Mouse (Mus musculus) adrenal gland (tissue): ENCODE data around the gene Slc2a1.

Source experiments
- intact Hi-C: fragments of 180-260 bp; cut with DNase I; formaldehyde crosslinking; loops from one replicate; pipeline ENCODE4 v1.15.1; 2025

The Slc2a1 gene

DNA sequence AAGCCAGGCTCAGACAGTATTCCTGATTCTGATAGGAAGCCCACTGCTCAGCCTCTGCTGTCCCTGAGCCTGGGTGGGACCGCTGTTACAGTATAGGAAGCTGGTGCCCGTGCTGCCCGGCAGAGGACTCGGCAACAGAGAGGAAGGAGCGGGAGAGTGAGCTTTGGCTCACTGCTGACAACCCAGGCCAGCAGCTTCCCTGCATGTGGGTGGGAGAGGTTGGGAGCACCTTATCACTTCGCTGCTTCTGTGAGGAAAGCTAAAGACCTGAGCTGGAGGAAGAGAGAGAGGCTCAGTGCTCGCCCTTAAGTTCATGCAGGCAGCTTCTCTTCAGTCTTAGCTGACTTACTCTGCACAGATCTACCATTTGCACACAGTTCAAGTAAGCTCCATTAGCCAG is 20.0 kb downstream of the Slc2a1 start:
- intact Hi-C loops: no loop called here

DNA sequence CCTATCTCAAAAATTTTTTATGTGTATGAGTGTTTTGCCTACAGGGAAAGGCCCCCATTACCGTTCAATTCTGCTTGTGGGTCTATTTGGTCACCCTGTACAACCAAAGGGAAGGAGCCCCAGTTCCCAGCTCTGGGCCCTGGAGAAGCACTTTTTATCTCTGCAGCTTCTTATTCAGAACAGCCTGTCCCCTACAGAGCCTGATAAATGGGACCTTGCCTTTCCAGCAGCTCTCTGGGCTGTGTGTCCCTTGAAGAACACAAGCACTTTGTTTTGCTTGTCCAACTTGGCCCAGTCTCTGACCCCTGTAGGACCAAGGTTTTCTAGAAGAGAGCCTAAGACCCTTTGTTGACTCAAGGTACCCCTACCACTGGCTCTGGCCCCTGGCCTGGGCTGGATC is 20.6 kb downstream of the Slc2a1 start:
- intact Hi-C loops: no loop called here

DNA sequence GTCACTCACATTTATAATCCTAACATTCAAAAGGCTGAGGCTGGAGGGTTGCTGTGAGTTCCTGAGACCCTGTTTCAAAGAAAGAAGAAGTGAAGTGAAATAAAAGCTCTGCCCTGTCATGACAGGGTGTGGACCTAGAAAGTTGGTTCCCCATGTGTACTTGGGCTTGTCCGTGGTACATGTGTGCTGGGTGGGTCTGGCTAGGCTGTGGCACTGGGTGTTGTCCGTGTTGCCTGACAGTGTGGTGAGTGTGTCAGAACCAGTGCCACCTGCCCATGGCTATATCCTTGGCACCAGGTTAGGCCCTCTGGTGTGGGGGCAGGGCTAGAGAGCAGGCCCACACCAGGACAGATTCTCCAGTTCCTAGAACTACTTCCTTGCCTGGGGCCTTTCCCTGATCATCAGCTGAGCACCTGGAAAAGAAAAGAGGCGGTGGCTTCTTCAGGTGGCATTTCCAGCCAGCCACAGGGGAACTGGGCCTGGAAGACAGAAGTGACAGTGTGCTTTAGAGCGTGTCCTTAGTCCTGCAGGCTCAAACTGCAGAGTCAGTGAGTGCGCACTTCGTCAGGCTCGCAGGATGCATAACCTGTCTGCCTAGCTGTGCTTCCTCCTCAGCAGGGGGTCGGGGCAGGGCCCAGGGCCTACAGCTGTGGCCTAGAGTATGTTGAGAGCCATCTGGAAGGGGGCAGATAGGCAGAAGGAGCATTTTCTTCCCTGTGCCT is 22.8 kb downstream of the Slc2a1 start:
- intact Hi-C loops: no loop called here

DNA sequence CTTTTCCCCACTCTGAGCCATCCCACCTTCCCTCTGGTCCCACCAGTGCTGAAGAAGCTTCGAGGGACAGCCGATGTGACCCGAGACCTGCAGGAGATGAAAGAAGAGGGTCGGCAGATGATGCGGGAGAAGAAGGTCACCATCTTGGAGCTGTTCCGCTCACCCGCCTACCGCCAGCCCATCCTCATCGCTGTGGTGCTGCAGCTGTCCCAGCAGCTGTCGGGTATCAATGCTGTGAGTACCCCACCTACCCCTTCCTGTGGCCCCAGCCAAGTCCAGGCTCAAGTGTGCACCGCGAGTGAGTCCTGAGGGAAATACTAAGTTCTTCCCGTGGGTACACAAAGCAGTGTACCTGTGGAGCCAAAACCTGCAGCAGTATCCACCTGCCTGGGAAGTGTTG is 24.8 kb downstream of the Slc2a1 start:
- intact Hi-C loops: no loop called here

DNA sequence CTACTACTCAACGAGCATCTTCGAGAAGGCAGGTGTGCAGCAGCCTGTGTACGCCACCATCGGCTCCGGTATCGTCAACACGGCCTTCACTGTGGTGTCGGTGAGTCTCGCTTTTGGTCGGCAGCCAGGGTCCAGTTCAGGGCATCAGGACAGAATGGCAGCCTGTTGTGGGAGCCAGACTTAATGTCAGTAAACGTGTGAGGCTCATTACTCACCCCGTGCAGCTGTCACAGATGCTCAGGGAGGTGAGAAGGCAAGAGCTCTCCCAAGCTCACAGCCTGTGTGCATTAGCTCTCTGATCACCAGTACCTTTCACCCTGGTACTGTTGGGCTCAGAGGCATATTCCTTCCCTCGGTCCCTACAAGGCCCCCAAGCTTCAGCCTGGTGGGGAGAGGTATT is 25.3 kb downstream of the Slc2a1 start:
- intact Hi-C loops: no loop called here

DNA sequence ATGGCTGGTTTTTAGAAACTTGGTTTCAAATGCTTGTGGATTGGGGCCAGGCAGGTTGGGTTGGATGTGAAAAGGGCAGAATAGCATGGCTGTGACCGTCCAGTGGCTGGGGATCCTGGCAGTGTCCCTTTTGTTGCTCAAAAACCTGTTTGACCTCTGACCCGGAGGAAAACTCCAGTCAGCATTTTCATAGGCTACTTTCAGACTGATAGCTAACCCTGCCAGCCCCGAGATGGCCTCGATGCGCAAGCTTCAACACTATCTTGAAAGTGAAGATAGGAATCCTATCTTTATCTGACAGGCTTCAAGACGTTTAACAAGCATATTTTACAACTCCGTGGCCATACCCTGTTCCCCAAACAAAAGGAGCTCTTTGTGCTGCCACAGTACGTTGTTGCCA is 28.8 kb downstream of the Slc2a1 start:
- intact Hi-C loops: no loop called here

DNA sequence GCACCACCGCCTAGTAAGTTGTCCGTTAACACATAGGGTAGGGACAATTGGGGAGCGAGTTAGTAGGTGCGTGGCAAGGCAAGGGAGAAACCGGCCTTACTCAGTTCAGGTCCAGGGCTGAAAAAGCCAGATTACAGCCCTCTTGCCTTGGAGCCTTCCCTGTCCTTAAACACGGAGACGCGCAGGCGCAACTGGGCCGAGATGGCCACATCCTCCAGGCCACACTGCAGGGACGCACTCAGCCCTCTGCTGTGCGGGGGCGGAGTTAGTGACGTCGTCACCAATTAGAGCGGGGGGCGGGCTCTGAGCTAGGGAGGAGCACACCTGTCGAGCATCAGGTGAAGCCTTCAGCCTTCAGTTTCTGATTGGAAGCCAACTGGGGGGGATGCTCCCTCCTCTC is 29.7 kb downstream of the Slc2a1 start:
- intact Hi-C loops: no loop called here

DNA sequence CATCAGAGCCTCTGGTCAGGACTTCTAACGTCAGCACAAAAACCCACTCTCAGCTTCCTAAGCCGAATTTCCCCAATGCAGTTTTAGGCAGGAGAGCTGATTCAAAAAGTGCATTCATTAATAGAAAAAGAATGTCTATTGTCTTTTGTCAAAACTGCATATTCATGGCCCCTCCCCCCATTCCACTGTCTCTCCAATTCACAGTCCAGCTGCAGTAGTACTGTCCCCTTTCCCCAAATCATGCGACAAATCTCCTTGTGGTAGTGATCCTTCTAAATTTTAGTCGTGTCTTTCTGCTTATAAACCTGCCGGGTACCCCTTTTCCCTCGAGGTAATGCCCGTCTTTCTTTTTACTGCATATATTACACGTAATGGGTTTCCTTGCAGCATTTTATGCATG is 30.3 kb downstream of the Slc2a1 start:
- intact Hi-C loops: no loop called here

DNA sequence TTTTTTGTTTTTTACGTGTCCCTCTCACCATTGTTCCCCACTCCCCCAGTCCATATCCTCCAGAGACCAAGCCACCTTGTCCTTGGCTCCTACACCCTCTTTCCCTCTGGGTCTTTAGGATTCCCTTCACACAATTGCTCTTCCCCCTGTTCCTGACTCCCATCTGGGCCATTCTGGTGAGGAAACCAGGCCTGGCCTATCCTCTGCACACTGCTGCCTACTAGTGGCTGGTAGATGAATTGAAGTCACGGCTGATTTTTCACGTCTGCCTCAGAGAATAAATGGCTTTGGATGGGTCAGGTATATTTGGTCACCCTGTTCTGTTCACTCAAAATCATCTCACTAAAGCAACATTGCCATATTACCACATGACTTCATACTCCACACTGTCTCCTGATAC is 31.6 kb downstream of the Slc2a1 start:
- intact Hi-C loops: loop anchor here (5.0 kb wide), 1 partner anchor 133 kb away; no protein-coding TSS in a partner anchor

DNA sequence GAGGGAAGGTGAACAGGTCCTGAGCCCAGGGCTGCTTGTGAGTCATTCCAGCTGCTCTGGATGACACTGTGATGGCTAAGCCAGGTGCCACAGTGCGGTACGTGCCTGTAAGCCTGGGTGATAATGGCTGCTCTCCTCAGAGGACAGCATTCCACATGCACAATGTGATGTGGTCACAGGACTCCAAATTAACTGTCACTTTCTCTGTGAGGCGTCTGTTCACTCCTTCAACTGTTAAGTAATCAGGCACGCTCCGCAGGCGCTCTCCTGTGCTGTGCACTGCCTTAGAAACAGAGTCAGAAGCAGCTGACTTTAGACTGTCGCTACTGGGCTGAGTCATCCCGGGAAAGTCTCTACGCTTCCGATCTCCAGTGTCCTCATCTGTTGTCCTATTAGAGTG is 32.7 kb downstream of the Slc2a1 start:
- intact Hi-C loops: loop anchor here (5.0 kb wide), 1 partner anchor 134 kb away; no protein-coding TSS in a partner anchor

DNA sequence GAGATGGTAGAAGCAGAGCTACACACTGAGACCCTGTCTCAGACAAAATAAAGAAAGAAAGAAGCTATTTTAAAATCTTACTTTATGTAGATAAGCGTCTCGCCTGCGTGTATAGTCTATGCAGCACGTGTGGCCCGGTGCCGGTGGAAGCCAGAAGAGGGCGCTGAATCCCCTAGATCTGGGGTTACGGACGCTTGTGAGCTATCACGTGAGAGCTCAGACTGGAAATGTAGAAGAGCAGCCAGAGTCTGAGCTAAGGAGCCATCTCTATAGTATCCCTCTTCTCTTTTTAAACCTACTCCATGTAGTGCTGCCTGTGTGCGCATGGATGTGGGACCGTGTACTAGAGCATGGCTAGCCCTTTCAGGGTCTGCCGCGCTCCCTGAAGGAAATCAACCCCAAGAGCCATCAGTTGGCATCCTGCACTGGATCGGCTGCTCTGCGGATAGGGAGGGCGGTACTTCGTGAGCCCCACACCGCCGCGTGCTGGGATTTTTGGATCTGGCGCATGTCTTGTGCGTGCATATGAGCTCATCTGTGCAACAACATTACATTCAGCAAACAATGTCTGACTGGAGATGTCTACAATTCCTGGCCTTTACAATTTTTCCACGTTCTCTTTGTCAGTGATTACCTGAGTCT is 33.8 kb downstream of the Slc2a1 start:
- intact Hi-C loops: loop anchor here (2.0 to 5.0 kb wide), 2 partner anchors 24 to 135 kb away; no protein-coding TSS in a partner anchor

DNA sequence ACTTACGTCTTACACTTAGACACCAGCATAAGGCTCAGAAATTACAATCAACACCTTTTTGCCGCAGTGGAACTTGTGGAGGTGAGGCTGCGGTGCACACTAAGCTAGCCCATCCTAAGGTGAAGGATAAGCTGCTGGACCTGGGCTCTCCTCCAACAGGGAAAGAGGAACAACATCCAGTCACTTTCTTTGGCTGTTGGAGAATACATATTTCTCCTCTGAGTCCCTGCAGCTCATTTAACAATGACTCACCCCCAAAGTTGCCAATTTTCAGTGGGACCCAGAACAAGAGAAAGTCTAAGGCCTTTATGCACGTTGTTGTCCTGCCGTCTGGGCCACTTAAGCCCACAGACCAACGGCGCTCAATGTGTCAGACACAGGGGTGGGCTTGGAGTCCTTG is 38.3 kb downstream of the Slc2a1 start:
- intact Hi-C loops: no loop called here

DNA sequence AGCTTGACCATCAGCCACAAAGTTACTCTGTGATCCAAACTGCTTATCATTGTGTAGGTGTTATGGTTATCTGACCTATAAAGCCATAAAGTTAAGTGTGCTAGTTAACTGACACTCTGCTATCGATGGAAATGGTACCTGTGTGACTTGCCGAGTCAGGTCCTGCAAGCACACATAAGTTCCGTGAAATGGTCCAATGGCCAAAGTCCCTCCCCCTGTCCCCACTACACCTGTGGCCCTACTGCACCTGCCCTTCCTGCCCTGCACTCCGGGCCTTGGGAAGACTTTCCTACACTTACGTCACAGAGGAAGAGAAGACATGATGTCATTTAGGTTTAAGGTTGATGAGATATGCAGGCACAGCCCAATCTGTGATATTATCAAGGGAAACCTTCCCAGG is 38.8 kb downstream of the Slc2a1 start:
- intact Hi-C loops: no loop called here

DNA sequence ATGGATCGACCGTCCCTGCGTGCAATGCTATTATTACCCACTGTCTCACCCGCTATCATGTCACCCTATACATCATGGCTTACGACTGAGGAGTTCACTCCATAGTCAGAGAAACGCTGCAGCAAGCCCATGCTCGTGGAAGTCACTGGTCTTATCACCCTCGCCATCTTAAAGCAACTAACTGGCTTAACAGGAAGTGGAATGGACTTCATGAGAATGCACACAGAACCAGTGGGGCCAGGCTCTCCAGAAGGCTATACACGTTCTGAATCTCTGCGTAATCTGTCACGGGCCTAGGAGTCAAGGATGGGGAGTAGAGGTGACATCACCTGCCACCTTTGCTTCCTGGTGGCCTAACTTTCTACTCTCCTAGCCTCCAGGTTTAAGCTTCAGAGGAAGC is 40.2 kb downstream of the Slc2a1 start:
- intact Hi-C loops: no loop called here

DNA sequence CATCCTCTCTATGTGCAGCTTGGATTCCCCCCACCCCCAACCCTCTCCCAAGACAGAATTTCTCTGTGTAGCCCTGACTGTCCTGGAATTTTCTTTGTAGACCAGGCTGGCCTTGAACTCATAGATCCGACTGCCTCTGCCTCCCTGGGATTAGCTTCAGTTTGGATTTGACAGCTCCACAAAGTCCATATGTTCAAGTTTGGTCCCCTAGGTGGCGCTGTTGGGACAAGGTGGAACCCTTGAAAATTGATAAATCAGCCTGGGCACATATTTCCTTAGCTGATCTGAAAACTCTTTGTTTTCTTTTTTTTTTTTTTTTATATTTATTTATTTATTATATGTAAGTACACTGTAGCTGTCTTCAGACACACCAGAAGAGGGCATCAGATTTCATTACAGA is 48.7 kb downstream of the Slc2a1 start:
- intact Hi-C loops: loop anchor here (5.0 kb wide), 1 partner anchor 50 kb away; no protein-coding TSS in a partner anchor

DNA sequence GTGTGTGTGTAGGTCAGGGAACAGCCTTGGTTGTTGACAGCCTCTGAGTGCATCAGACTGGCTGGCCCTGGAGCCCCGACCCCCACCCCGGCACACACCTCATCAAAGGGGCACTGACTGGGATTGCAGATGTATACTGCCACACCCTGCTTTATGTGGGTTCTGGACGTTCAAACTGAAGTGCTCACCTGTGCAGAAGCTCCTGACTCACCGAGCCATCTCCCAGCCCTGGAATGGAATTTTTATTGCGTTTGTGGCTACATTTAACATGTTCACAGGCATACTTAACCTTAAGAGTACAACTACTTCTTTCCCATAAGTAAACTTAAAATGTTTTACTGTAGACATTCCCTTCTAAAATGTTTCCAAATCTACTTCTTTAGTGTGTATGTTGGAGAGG is 49.4 kb downstream of the Slc2a1 start:
- intact Hi-C loops: loop anchor here (5.0 kb wide), 1 partner anchor 49 kb away; no protein-coding TSS in a partner anchor

DNA sequence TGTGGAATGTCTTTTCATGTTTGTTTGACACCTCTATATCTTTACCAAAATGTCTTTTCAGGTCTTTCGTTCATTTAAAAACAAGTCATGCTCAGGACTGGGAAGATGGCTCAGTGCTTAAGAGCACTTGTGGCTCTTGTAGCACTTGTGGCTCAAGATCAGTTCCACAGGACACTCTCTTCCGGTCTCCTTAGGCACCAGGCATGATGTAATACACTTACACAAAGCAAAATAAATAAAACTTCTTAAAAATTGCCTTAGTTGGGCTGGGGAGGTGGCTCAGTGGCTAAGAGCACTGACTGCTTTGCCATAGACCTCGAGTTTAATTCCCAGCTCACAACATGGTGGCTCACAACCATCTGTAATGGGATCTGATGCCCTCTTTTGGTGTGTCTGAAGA is 52.8 kb downstream of the Slc2a1 start:
- intact Hi-C loops: no loop called here

DNA sequence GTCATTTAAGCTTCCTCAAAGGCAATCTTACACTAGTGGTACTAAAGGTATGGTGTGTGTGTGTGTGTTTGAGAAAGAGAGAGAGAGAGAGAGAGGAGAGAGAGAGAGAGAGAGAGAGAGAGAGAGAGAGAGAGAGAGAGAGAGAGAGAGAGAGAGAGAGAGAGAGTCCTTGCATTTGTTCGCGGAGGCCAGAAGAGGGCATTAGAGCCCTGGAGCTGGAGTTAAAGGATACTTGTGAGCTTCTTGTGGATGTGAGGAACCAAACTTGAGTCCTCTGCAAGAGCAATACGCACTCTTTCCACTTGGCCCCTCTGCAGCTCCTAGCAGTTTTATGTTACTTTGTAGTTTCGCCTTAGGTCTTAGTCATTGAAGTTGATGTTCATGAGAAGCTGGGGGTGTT is 54.5 kb downstream of the Slc2a1 start:
- intact Hi-C loops: no loop called here

DNA sequence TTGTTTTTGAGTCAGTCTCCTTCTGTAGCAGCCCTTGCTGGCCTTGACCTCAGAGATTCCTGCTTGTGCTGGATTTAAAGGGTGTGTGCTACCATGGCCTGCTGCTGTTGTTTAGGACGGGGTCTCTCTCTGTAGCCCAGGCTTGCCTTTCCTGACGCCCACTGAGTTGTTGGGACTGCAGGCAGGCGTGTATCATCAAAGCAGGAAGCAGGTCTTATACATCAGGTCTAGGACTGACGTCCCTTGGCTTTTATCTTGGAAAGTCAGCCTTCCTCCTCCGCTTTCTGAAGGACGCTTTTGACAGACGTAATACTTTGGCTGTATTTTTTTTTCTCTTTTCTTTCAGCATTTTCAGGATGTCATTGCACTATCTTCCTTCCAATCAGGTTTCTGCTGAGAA is 57.4 kb downstream of the Slc2a1 start:
- intact Hi-C loops: loop anchor here (2.0 to 5.0 kb wide), 2 partner anchors 23 to 36 kb away; no protein-coding TSS in a partner anchor

DNA sequence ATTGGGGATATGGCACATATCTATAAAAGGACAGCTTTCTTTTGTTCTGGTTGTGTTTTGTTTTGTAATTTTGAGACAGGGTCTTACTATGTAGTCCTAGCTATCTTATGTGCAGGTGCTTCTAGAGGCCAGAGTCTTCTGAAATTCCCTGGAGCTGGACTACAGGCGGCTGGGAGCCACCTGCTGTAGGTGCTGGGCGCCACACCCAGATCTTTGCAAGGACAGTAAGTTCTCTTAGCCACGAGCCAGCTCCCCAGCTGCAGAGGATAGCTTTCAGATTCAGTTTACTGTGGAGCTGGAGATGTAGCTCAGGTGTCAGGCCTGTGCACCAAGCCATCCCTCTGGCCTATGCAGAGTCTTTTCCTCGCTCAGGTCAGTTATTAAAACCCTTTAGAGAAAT is 58.6 kb downstream of the Slc2a1 start:
- intact Hi-C loops: loop anchor here (1.0 to 5.0 kb wide), 3 partner anchors 24 to 162 kb away; no protein-coding TSS in a partner anchor

DNA sequence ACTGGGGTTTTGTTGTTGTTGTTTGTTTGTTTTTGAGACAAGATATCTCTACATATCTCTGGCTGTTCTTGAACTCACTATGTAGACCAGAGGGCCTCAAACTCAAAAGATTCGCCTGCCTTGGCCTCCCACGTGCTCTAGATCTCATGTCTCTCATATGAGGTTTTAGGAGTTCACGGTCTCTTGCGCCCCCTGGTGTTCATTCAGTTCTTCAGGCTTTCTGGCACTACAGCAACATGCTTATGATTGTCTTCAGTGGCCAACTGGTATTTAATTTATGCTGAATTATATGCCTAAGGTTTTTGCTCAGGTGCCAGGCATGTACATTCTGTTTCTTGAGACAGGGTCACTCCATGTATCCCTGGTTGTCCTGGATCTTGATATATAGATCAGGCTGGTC is 59.2 kb downstream of the Slc2a1 start:
- intact Hi-C loops: loop anchor here (1.0 to 5.0 kb wide), 3 partner anchors 25 to 162 kb away; no protein-coding TSS in a partner anchor

DNA sequence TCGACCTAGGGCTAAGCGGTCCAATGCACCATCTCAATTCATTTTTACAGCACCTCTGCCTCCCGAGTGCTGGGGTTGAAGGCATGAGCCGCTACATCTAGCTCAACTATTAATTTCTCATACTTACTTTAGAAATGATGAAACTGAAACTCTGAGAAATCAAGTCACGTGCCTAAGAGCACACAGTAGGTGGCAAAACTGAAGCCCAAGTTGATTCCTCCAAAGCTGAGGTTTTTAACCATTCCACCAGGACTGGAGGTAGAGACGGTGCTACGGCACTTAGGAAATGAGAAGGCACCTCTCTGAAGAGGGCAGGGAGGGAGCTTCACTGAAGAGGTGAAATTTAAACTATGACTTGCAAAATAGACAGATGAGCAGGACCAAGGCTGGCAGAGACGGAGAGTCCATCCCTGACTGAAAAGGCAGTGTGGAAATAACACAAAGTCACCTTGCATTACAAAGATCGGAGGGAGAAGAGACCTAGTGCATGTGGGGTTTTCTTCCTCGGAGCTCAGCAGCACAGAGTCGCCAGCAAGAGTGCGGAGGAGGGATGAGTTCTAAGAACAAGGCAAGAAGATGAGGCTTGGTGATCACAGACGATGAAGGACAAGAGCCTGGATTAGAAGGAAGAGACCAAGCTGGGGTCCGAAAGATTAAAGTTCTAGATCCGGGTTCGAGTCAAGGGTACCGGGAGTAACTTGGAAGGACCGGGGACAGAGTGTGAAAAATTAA is 64.6 kb downstream of the Slc2a1 start:
- intact Hi-C loops: no loop called here
